Mouse (Mus musculus) ES-Bruce4 (cell line): Measurements from ENCODE around the gene Apc2. TPM values are rescaled to one million over a fixed set of nuclear protein-coding genes. Genes with fewer than 3 reads are reported as not detected.
A peak's percentile ranks its signal among the peaks of the same experiment; 100 is the strongest.

ENCODE experiments used
- H3K27ac ChIP-seq: 2 replicates; pipeline ENCODE4 v1.5.1; 2012; ENCODE audit warnings: low read length, inconsistent platforms; ENCODE audit not compliant: insufficient read depth
- H3K27me3 ChIP-seq: 2 replicates; pipeline ENCODE4 v1.6.1; 2012; ENCODE audit warnings: mild to moderate bottlenecking, low read length, inconsistent platforms; ENCODE audit not compliant: control insufficient read depth, poor library complexity, insufficient read depth, severe bottlenecking
- H3K36me3 ChIP-seq: 2 replicates; pipeline ENCODE4 v1.6.1; 2012; ENCODE audit warnings: inconsistent platforms, mild to moderate bottlenecking, low read length, moderate library complexity; ENCODE audit not compliant: control insufficient read depth, poor library complexity, insufficient read depth, severe bottlenecking
- H3K4me1 ChIP-seq: one replicate; pipeline ENCODE4 v1.8.1; 2011; ENCODE audit warnings: low read length; ENCODE audit not compliant: control insufficient read depth, insufficient read depth
- H3K4me3 ChIP-seq: 2 replicates; pipeline ENCODE4 v1.5.1; 2011; ENCODE audit warnings: low read depth, mild to moderate bottlenecking, low read length
- H3K9ac ChIP-seq: 2 replicates; pipeline ENCODE4 v1.6.1; 2012; ENCODE audit warnings: low read depth, mild to moderate bottlenecking, inconsistent platforms; ENCODE audit not compliant: poor library complexity, severe bottlenecking
- H3K9me3 ChIP-seq: replicated peaks from 2 replicates; pipeline ENCODE4 v1.6.1; 2012; ENCODE audit warnings: mild to moderate bottlenecking, low read length, inconsistent platforms; ENCODE audit not compliant: control insufficient read depth, poor library complexity, insufficient read depth, severe bottlenecking
- CTCF ChIP-seq: IDR thresholded peaks from one replicate; pipeline ENCODE4 v1.8.1; 2011; ENCODE audit warnings: low read depth, low read length
- EP300 ChIP-seq: IDR thresholded peaks from 2 replicates; pipeline ENCODE4 v1.6.1; 2011; ENCODE audit warnings: low read depth, low read length; ENCODE audit not compliant: insufficient read depth
- POLR2A ChIP-seq: IDR thresholded peaks from one replicate; pipeline ENCODE4 v1.8.1; 2011; ENCODE audit warnings: low read length; ENCODE audit not compliant: insufficient read depth
- polyA plus RNA-seq: library from polyadenylated mRNA; stranded (reverse); fragments of >200 nt; gene quantifications from 2 replicates; pipeline ENCODE4 v1.2.4, GENCODE M21; 2011; ENCODE audit warnings: low read depth; ENCODE audit not compliant: missing spikeins, insufficient read depth, insufficient read length

The Apc2 gene
- polyA plus RNA-seq, 1 experiment: 3.8 TPM

DNA sequence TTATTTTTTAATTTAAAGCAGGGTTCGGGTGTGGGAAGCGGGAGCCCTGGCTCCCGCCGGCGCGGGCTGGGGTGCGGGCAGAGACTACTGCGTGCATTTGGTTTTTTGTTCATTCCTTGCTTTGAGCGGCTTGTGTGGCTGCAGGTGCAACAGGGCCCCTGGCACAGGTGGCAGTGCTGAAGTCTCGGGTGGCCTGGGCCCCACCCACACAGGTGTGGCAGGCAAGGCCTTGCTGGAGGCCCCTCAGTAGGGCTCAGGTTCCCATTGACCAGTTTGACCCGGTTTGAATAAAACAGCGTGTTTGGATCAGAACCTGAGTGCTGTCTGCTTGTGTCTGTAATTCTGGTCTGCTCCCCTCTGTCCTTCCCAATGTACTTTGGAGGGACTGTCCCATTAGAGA lies 7.7 kb upstream of the Apc2 start:
- Histone ChIP-seq H3K27ac (no peak overlapping the region), H3K4me1 (no peaks in the 10 kb centered on the region), H3K9me3 (no peaks in the 10 kb centered on the region), H3K36me3 (peaks cover 37% of the 10 kb centered on the region), H3K27me3 (no peaks in the 10 kb centered on the region), H3K9ac (no peak overlapping the region), H3K4me3 (no peak overlapping the region)
- TF ChIP-seq POLR2A (no peak), EP300 (no peak), CTCF (no peak)

GRCm38 (mm10) chr10:80288657-80289056 lies 7.1 kb upstream of the Apc2 start:
- H3K27me3 ChIP-seq: no peaks in the 10 kb centered on the region
- no peak overlapping the region for H3K27ac ChIP-seq
- no peak overlapping the region for H3K4me3 ChIP-seq
- no peak overlapping the region for H3K9ac ChIP-seq
- TF ChIP-seq CTCF: peak; percentile 45
- no peak for TF ChIP-seq POLR2A
- TF ChIP-seq EP300: no peak
- H3K9me3 ChIP-seq: no peaks in the 10 kb centered on the region
- H3K36me3 ChIP-seq: peaks cover 39% of the 10 kb centered on the region
- H3K4me1 ChIP-seq: no peaks in the 10 kb centered on the region

DNA sequence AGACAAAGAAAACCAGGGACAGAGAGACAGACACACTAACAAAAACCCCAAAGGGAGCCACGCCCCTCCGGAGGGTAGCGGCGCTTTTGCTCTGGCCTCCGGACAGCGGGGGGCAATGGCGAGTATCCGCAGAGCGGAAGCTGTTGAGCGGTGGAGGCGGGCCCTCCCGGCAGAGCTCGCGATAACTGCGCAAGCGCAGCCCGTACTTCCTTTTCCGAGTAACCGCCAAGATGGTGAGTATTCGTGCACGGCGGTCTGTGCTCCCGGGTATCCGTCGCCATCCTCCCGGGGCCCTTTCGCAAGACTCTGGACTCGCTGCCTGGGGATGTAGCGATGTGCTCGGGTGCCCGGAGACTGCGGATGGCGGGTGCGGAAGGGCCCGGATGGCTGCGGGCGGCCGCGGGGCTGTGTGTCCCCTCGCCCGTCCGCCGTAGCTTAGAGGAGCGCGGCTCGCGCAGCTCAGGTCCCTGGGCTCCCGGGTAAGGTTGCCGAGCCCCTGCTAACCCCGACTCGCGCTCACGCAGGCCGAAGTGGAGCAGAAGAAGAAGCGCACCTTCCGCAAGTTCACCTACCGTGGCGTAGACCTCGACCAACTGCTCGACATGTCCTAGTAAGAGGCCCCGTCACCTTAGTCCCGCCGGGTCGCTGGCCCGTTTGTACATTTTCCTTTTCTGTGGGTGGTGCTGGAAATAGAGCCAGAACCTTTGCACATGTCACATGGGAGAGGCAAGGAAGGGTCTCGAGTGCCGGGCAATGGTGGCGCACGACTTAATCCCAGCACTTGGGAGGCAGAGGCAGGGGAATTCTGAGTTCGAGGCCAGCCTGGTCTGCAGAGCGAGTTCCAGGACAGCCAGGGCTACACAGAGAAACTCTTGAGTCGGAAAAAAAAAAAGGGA lies 3.3 kb upstream of the Apc2 start, which contains the start of gene Rps15:
TSS of gene Rps15 (plus strand) at position 203 of the 896 bp plus-strand sequence.
- Histone ChIP-seq H3K4me3 (peak within 1 kb of the TSS; percentile 83), H3K4me1 (peaks cover 1% of the 10 kb centered on the region), H3K27ac (peak within 1 kb of the TSS; percentile 35), H3K9me3 (no peaks in the 10 kb centered on the region), H3K36me3 (peaks cover 27% of the 10 kb centered on the region), H3K9ac (peak within 1 kb of the TSS; percentile 84), H3K27me3 (no peaks in the 10 kb centered on the region)
- 0 out of 2 replicates have a peak, but pooled peaks have one; percentile 8 for TF ChIP-seq EP300
- peak; percentile 86 for TF ChIP-seq POLR2A
- peak; percentile 60 for TF ChIP-seq CTCF

- no peaks in the 10 kb centered on the region for H3K27me3 ChIP-seq
- peak overlapping the region; percentile 84 for H3K9ac ChIP-seq
- H3K4me3 ChIP-seq: peak overlapping the region; percentile 83
- peak overlapping the region; percentile 35 for H3K27ac ChIP-seq
- TF ChIP-seq CTCF (no peak), EP300 (no peak), POLR2A (no peak)
- H3K36me3 ChIP-seq: peaks cover 25% of the 10 kb centered on the region
- H3K9me3 ChIP-seq: no peaks in the 10 kb centered on the region
- peaks cover 3% of the 10 kb centered on the region for H3K4me1 ChIP-seq
These were observed 2.5 kb upstream of the Apc2 start for GRCm38 (mm10) chr10:80293325-80293724.

DNA sequence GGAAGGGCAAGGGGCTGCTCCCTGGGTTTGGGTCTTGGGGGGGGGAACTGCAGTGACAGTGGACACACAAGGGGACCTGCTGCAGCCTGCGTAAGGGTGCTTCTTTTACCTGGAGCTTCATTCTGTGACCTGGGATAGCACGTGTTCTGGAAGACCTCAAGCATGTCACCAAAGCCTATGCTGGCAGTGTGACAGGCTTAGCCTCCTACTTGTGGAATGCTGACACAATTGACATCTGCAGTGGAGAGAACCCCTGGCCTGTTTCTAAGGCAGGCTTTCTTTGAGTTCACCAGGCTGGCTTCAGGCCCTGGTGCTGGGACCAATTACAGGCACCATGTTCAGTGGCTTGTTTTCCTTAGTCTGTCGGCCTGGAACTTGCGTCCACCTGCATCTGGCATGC lies 1.5 kb upstream of the Apc2 start:
- Histone ChIP-seq H3K9ac (no peak overlapping the region), H3K27me3 (no peaks in the 10 kb centered on the region), H3K4me3 (peak overlapping the region; percentile 83), H3K27ac (peak overlapping the region; percentile 48; the same call in 1 of the 2 replicates), H3K9me3 (no peaks in the 10 kb centered on the region), H3K36me3 (peaks cover 25% of the 10 kb centered on the region), H3K4me1 (peaks cover 3% of the 10 kb centered on the region)
- TF ChIP-seq POLR2A (no peak), EP300 (no peak), CTCF (no peak)

DNA sequence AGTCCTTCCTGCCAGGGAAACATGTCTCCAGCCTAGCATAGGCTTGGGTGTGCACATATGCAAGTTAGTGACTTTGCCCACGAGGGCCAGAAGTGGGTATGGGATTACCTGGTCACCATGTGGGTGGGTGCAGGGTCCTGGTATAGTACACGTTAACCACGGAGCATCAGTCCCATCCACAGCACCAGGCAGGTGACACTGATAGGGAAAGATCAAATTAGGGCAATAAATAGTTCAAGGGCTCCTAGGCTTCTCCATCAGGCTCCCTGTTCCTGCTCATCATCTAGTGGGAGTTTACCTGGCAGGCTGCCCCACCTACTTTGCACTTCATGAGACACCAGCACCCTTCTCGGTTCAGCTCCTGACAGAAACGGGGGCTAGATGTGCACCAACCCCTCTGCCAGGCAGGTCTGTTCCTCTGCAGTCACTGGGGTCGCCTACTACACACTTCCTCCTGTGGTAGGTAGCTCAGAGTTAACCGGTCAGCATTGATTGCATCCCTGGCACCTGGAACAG lies 931 bp upstream of the Apc2 start:
- Histone ChIP-seq H3K27ac (peak overlapping the region; percentile 48; the same call in 1 of the 2 replicates), H3K9me3 (no peaks in the 10 kb centered on the region), H3K4me3 (no peak overlapping the region), H3K27me3 (no peaks in the 10 kb centered on the region), H3K36me3 (peaks cover 25% of the 10 kb centered on the region), H3K4me1 (peaks cover 3% of the 10 kb centered on the region), H3K9ac (no peak overlapping the region)
- TF ChIP-seq CTCF (no peak), EP300 (no peak), POLR2A (no peak)
